Mouse (Mus musculus) lung, postnatal 0 days (tissue): Measurements from ENCODE around the gene Cenpm. TPM values are rescaled to one million over a fixed set of nuclear protein-coding genes. Genes with fewer than 3 reads are reported as not detected.
A peak's percentile ranks its signal among the peaks of the same experiment; 100 is the strongest.

Experiments used
- ATAC-seq: fragments of 200-750 bp; cut with Nextera tagmentation; 2 replicates; pipeline ENCODE4 v1.8.0; 2017; ENCODE audit warnings: moderate library complexity
- DNase-seq: peaks from one replicate; pipeline ENCODE4 v3.0.0-alpha.2; 2016; ENCODE audit warnings: low spot score
- H3K27ac ChIP-seq: fragments of 300-500 bp; sonication (generic); 2 replicates; pipeline ENCODE4 v1.5.1; 2014; ENCODE audit warnings: antibody characterized with exemption, mild to moderate bottlenecking, low read length, mixed read lengths
- H3K27me3 ChIP-seq: fragments of 300-500 bp; sonication (generic); replicated peaks from 2 replicates; pipeline ENCODE4 v1.6.1; 2014; ENCODE audit warnings: low read length, mixed read lengths; ENCODE audit not compliant: insufficient read depth
- H3K36me3 ChIP-seq: fragments of 300-500 bp; sonication (generic); 2 replicates; pipeline ENCODE4 v1.6.1; 2014; ENCODE audit warnings: low read length, mixed read lengths; ENCODE audit not compliant: insufficient read depth
- H3K4me1 ChIP-seq: fragments of 300-500 bp; sonication (generic); 2 replicates; pipeline ENCODE4 v1.6.1; 2014; ENCODE audit warnings: antibody characterized with exemption, low read depth, low read length, mixed read lengths; ENCODE audit not compliant: insufficient read depth
- H3K4me2 ChIP-seq: fragments of 300-500 bp; sonication (generic); replicated peaks from 2 replicates; pipeline ENCODE4 v1.6.1; 2014; ENCODE audit warnings: low read depth, mild to moderate bottlenecking, low read length, moderate library complexity, mixed read lengths
- H3K4me3 ChIP-seq: fragments of 300-500 bp; sonication (generic); 2 replicates; pipeline ENCODE4 v1.5.1; 2014; ENCODE audit warnings: low read depth, low read length
- H3K9ac ChIP-seq: fragments of 300-500 bp; sonication (generic); replicated peaks from 2 replicates; pipeline ENCODE4 v1.6.1; 2014; ENCODE audit warnings: low read depth, mild to moderate bottlenecking
- H3K9me3 ChIP-seq: fragments of 300-500 bp; sonication (generic); 2 replicates; pipeline ENCODE4 v1.6.1; 2016; ENCODE audit warnings: low read length, mixed read lengths
- CTCF ChIP-seq: IDR thresholded peaks from 2 replicates; pipeline ENCODE4 v1.5.1; 2016; ENCODE audit warnings: antibody characterized with exemption, mild to moderate bottlenecking
- EP300 ChIP-seq: IDR thresholded peaks from 2 replicates; pipeline ENCODE4 v1.6.1; 2016; ENCODE audit warnings: antibody characterized with exemption, mild to moderate bottlenecking, control low read depth
- WGBS: fragments of 180-500 bp; shearing (Covaris S2); extraction: QIAGEN DNeasy Blood & Tissue Kit; methylation state at CpG from one replicate; pipeline ENCODE4 v1.1.7; 2014; 5-methylcytosine and 5-hydroxymethylcytosine counted together
- polyA plus RNA-seq: library from polyadenylated mRNA; unstranded; fragments of >200 nt; fragmentation: Nextera tagmentation; extraction: Ambion mirVana; gene quantifications from 2 replicates; pipeline ENCODE4 v1.2.1, GENCODE M21; 2015

Cenpm gene
- polyA plus RNA-seq, 1 experiment from 2014 or later, result 3.9 TPM

DNA sequence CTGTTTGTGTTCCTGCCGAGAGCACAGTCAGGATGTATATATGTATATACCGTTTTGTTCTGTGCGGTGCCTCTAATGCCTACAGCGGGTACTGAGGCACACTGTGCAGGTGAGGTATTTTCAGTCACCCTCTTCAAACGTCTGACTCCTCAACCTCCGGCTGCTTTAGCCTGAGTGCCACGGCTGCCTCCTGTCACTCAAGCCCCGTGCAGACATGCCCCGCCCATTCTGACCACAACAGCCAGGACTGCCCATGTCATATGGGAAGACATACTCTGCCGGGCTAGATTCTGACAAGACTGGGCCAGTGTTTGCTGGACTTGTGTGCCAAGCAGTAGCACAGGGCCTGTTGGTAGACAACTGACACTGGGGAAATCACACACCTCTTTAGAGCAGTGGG lies 8.9 kb downstream of the Cenpm start:
- TF ChIP-seq CTCF, result no peak
- TF ChIP-seq EP300, result no peak
- Histone ChIP-seq H3K36me3 (no peaks in the 10 kb centered on the region), H3K4me3 (no peak overlapping the region), H3K27me3 (no peaks in the 10 kb centered on the region), H3K4me1 (no peaks in the 10 kb centered on the region), H3K27ac (no peak overlapping the region), H3K9me3 (no peaks in the 10 kb centered on the region), H3K9ac (no peak overlapping the region), H3K4me2 (no peak overlapping the region)
- DNase-seq, result peak; percentile 21
- whole genome bisulfite sequencing, result 44% methylated on average over 10 of the region's 10 CpGs
- peak; percentile 44 for ATAC-seq

DNA sequence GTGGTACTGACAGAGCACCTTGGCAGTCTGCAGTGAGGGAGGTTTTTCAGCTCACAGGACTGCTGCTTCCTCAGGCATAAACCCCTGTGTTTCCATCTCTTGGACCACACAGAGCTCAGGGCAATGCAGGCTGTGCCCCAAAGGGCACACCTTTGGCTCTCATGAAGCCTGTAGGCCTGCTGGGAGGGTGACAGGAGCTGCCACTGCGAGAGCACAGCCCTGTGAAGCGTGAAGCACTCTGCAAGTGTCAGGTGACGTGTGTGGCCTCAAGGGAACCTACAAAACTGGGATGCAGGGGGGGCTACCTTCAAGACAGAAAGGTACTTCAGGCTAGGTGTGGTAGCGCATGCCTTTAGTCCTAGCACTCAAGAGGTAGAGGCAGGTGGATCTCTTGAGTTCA lies 11.9 kb downstream of the Cenpm start:
- no peaks in the 10 kb centered on the region for H3K9me3 ChIP-seq
- WGBS, result 56% methylated on average over 4 of the region's 4 CpGs
- H3K4me1 ChIP-seq, result no peaks in the 10 kb centered on the region
- no peaks in the 10 kb centered on the region for H3K36me3 ChIP-seq
- no peak overlapping the region for H3K27ac ChIP-seq
- DNase-seq, result no peak
- ATAC-seq, result no peak
- H3K4me3 ChIP-seq, result no peak overlapping the region
- no peak for TF ChIP-seq CTCF
- no peak for TF ChIP-seq EP300
- H3K4me2 ChIP-seq, result no peak overlapping the region
- H3K9ac ChIP-seq, result no peak overlapping the region
- no peaks in the 10 kb centered on the region for H3K27me3 ChIP-seq

DNA sequence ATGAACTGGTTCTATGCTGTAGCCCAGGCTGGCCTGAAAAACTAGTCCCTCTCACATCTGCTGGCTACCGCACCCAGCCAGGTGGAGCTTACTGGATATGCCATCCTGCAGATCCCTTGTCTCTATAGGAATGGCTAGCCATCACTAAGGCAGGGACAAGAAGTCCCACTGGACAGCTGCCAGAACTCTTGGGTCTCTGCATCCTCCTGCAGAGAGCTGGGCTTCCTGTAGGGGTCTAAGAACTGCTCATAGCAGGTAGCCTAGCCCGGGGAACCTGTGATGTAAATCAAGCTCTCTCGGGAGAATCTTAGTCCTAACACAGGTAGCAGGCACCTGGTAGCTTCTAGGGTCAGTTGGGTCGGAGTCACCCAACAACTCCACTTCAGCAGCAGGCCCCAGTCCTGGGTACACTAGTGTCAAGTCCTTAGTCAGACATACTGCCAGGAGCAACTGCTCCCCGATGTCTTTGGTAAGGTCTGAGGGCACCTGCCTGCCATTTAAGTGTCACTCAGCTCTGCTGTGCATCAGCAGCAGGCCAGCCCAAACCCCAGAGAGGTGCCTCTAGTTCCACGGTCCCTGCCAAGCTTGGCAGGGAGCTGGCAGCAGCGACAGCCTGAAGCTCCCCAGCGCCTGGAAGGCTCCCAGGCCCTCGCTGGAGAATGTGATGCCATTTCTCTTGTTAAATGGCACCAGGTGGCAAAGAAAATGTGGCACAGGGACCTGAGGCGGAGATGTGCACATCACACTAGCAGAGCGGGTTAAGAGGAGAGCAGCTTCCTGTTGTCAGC lies 12.8 kb downstream of the Cenpm start:
- H3K4me3 ChIP-seq, result no peak overlapping the region
- H3K9ac ChIP-seq, result no peak overlapping the region
- no peaks in the 10 kb centered on the region for H3K27me3 ChIP-seq
- ATAC-seq (no peak), DNase-seq (no peak)
- H3K4me1 ChIP-seq, result no peaks in the 10 kb centered on the region
- no peak for TF ChIP-seq CTCF
- no peak for TF ChIP-seq EP300
- 60% methylated on average over 11 of the region's 11 CpGs for WGBS
- H3K36me3 ChIP-seq, result no peaks in the 10 kb centered on the region
- no peak overlapping the region for H3K4me2 ChIP-seq
- no peaks in the 10 kb centered on the region for H3K9me3 ChIP-seq
- H3K27ac ChIP-seq, result no peak overlapping the region

DNA sequence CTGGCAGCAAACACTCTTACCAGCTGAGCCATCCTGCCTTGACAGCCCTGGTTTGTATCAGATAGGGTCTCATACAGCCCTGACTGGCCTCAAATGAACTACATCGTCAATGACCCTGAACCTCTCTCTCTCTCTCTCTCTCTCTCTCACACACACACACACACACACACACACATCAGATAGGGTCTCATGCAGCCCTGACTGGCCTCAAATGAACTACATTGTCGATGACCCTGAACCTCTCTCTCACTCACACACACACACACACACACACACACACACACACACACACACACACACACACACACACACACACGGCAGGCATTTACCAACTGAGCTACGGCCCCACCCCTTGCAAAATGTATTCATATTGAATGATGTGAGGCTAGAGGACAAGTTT lies 13.4 kb downstream of the Cenpm start:
- H3K27me3 ChIP-seq, result no peaks in the 10 kb centered on the region
- 60% methylated on average over 4 of the region's 4 CpGs for WGBS
- TF ChIP-seq CTCF (no peak), EP300 (no peak)
- no peak overlapping the region for H3K9ac ChIP-seq
- DNase-seq (no peak), ATAC-seq (no peak)
- H3K9me3 ChIP-seq, result no peaks in the 10 kb centered on the region
- H3K4me3 ChIP-seq, result no peak overlapping the region
- no peaks in the 10 kb centered on the region for H3K4me1 ChIP-seq
- no peaks in the 10 kb centered on the region for H3K36me3 ChIP-seq
- H3K4me2 ChIP-seq, result no peak overlapping the region
- no peak overlapping the region for H3K27ac ChIP-seq

DNA sequence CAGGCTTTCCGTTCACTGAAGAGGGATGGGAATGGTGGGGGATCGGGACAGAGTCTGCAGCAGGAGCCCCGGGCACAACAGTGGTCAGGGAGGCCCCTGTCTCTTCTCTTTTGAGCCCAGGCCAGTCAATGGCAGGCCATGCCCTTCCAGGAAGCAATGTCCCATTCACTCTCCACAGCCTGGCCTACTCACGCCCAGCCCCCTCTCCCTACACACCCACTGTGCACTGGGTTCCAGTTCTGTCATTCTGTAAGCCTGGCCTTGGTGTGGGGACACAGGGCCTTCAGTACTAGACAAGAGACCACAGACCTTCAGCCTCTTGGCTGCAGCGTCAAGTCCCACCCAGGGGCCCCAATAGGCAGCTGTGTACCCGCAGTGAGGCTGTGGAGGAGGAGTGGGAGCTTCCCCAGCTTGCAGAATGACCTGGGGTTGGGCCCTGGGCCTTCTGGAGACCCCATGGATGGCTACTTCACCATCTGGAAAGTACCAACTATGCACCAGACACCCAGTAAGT lies 14.4 kb downstream of the Cenpm start:
- no peaks in the 10 kb centered on the region for H3K27me3 ChIP-seq
- ATAC-seq (no peak), DNase-seq (no peak)
- TF ChIP-seq EP300, result no peak
- no peak for TF ChIP-seq CTCF
- no peaks in the 10 kb centered on the region for H3K36me3 ChIP-seq
- no peak overlapping the region for H3K4me2 ChIP-seq
- H3K4me1 ChIP-seq, result no peaks in the 10 kb centered on the region
- H3K9ac ChIP-seq, result no peak overlapping the region
- no peaks in the 10 kb centered on the region for H3K9me3 ChIP-seq
- H3K27ac ChIP-seq, result no peak overlapping the region
- 70% methylated on average over 6 of the region's 6 CpGs for WGBS
- no peak overlapping the region for H3K4me3 ChIP-seq

DNA sequence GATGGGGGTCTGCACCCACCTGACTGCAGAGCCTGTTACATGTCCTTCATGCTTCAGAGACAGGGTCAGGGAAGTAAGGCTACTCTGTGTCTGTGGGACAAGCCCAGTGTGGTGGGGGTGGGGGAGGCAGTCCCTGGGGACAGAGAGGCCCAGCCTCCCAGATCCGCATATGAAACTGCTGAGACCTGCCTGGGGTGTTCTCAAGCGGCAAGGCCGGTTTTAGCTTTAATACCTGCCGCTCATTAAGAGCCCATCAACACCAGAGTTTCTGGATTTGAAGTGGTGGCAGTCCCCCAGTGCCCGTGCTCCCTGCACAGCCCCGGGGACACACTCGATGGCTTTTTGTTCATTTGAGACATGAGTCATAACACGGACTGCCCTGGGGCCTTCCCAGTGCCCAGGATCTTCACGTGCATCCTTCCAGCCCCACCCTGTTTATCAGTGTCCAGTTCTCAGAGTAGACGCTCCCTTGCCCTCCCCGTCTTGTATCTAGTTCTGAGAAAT lies 15.0 kb downstream of the Cenpm start:
- H3K4me3 ChIP-seq, result no peak overlapping the region
- no peaks in the 10 kb centered on the region for H3K4me1 ChIP-seq
- no peak for TF ChIP-seq CTCF
- no peak for DNase-seq
- H3K9ac ChIP-seq, result no peak overlapping the region
- no peak for ATAC-seq
- WGBS, result 38% methylated on average over 11 of the region's 11 CpGs
- no peaks in the 10 kb centered on the region for H3K36me3 ChIP-seq
- H3K4me2 ChIP-seq, result no peak overlapping the region
- 0 out of 2 replicates have a peak, but pooled peaks cover 4% of the 10 kb centered on the region for H3K27me3 ChIP-seq
- no peak overlapping the region for H3K27ac ChIP-seq
- H3K9me3 ChIP-seq, result no peaks in the 10 kb centered on the region
